Mouse (Mus musculus) liver, embryonic 14.5 days (tissue): ENCODE measurements around the gene Dbn1.
A peak's percentile ranks its signal among the peaks of the same experiment; 100 is the strongest.

ENCODE experiments used
- CTCF ChIP-seq: IDR thresholded peaks from 2 replicates; pipeline ENCODE4 v1.5.1; 2016; ENCODE audit warnings: antibody characterized with exemption, low read depth, control low read depth
- EP300 ChIP-seq: IDR thresholded peaks from 2 replicates; pipeline ENCODE4 v1.6.1; 2016; ENCODE audit warnings: antibody characterized with exemption, low read depth

- TF ChIP-seq CTCF (peak; percentile 99), EP300 (peak; percentile 24; the same call in 1 of the 2 replicates)
These were observed 48.6 kb upstream of the Dbn1 start, which contains the start of gene Ddx41 for GRCm38 (mm10) chr13:55536194-55537175.
